ENCODE assay signal across 12 mouse cellular contexts in the genomic region with DNA sequence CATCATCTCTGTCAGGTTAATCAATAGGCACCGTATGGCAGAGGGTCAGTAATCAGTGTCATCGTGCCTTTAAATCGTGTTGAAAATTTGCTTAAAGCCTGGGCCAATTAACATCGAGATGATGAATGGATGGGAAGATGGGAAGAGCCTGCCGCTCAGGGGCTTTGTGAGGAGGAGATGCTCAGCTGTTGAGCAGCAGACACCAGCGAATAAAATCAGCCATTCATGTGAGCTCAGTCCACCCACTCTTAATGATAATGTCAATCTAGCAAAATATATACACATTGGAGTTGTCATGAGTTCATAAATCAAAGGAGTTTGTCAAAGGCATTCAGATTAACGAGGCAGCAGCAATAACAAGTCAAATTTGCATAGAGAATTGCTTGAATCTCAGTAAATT.
DNase-seq lines count a peak whose midpoint lies in the region; ATAC-seq lines count a peak whose summit lies in the region.
"Had no signal": no experiment of that assay in that cellular context is flagged by ENCODE, and none has a peak within 500 bp of the region (broad histone marks: within the 10 kb centered on the region; RNA-seq: fewer than 3 reads in every experiment).

No protein-coding gene starts in this region.

- no peaks in the 10 kb centered on the region for H3K9me3 ChIP-seq in heart, embryonic 11.5 days (replicated peaks; ENCODE audit: control insufficient read depth, low read length)
- H3K9me3 ChIP-seq in heart, embryonic 10.5 days, result no peaks in the 10 kb centered on the region
- H3K9me3 ChIP-seq in hindbrain, embryonic 14.5 days (ENCODE audit: control insufficient read depth, low read length), result no peaks in the 10 kb centered on the region
- H3K9me3 ChIP-seq in midbrain, embryonic 14.5 days (ENCODE audit: control insufficient read depth, low read length), result no peaks in the 10 kb centered on the region
- H3K9me3 ChIP-seq in kidney, embryonic 16.5 days (ENCODE audit: low read length), result no peaks in the 10 kb centered on the region
- H3K9me3 ChIP-seq: embryonic facial prominence, embryonic 12.5 days had no signal

- no peaks in the 10 kb centered on the region for H3K27me3 ChIP-seq in heart, embryonic 11.5 days (ENCODE audit: control insufficient read depth, insufficient read depth, low read length)
- H3K27me3 ChIP-seq in heart, embryonic 10.5 days (ENCODE audit: insufficient read depth, poor library complexity, severe bottlenecking), result no peaks in the 10 kb centered on the region
- H3K27me3 ChIP-seq in hindbrain, embryonic 14.5 days (ENCODE audit: control insufficient read depth, insufficient read depth, low read length), result no peaks in the 10 kb centered on the region
- H3K27me3 ChIP-seq in midbrain, embryonic 14.5 days (ENCODE audit: control insufficient read depth, insufficient read depth, low read length), result no peaks in the 10 kb centered on the region
- no peaks in the 10 kb centered on the region for H3K27me3 ChIP-seq in kidney, embryonic 16.5 days (ENCODE audit: insufficient read depth, low read length)
- H3K27me3 ChIP-seq: embryonic facial prominence, embryonic 12.5 days had no signal

- H3K9ac ChIP-seq in heart, embryonic 11.5 days (ENCODE audit: low read depth, low read length), result peak overlapping the region; percentile 58; the same call in 1 of the 2 replicates
- peak overlapping the region; percentile 5; the same call in 1 of the 2 replicates for H3K9ac ChIP-seq in hindbrain, embryonic 14.5 days
- peak overlapping the region; percentile 30; the same call in 1 of the 2 replicates for H3K9ac ChIP-seq in midbrain, embryonic 14.5 days (replicated peaks; ENCODE audit: low read length)
- H3K9ac ChIP-seq in kidney, embryonic 16.5 days (replicated peaks; ENCODE audit: low read length), result no peak overlapping the region
- H3K9ac ChIP-seq: embryonic facial prominence, embryonic 12.5 days had no signal

- intact Hi-C loops in left cerebral cortex, postnatal 36 days (cut with DNase I), result no loop called here

- DNase-seq in heart, embryonic 10.5 days (ENCODE audit: low spot score), result no peak
- peak; percentile 35 for DNase-seq in c-Kit-positive CD71-positive TER-119-positive erythroid progenitor cells, embryonic 14.5 days (ENCODE audit: low spot score)
- peak; percentile 68 for DNase-seq in hindbrain, embryonic 14.5 days (ENCODE audit: low spot score)
- peak; percentile 63 for DNase-seq in midbrain, embryonic 14.5 days
- no peak for DNase-seq in left cerebral cortex, postnatal 36 days (ENCODE audit: low spot score in 2 of 2)
- DNase-seq in urinary bladder, postnatal 10 days (ENCODE audit: low spot score), result no peak
- DNase-seq: cerebellum, adult 11-12 months; kidney, adult 18-20 months; layer of hippocampus, postnatal 36 days had no signal

- ATAC-seq in heart, embryonic 11.5 days (replicated peaks; ENCODE audit: insufficient number of reproducible peaks, low FRiP score, low TSS enrichment), result no peak
- peak; percentile 60 for ATAC-seq in hindbrain, embryonic 14.5 days (ENCODE audit: low FRiP score)
- no peak for ATAC-seq in midbrain, embryonic 14.5 days (ENCODE audit: low FRiP score, low TSS enrichment)
- no peak for ATAC-seq in kidney, embryonic 16.5 days (ENCODE audit: low FRiP score, low TSS enrichment)

- peak overlapping the region; percentile 32 for H3K4me3 ChIP-seq in heart, embryonic 11.5 days (ENCODE audit: low read depth, low read length)
- H3K4me3 ChIP-seq in heart, embryonic 10.5 days, result no peak overlapping the region; the same call in 1 of the 2 replicates
- no peak overlapping the region for H3K4me3 ChIP-seq in hindbrain, embryonic 14.5 days (replicated peaks; ENCODE audit: low read length)
- no peak overlapping the region for H3K4me3 ChIP-seq in midbrain, embryonic 14.5 days (replicated peaks; ENCODE audit: low read depth, low read length)
- no peak overlapping the region for H3K4me3 ChIP-seq in kidney, embryonic 16.5 days (ENCODE audit: low read length)
- H3K4me3 ChIP-seq: embryonic facial prominence, embryonic 12.5 days had no signal

- peak overlapping the region; percentile 31 for H3K4me2 ChIP-seq in heart, embryonic 11.5 days
- H3K4me2 ChIP-seq in hindbrain, embryonic 14.5 days (replicated peaks), result peak overlapping the region; percentile 26; the same call in 1 of the 2 replicates
- peak overlapping the region; percentile 16; the same call in 1 of the 2 replicates for H3K4me2 ChIP-seq in midbrain, embryonic 14.5 days (ENCODE audit: low read length)
- H3K4me2 ChIP-seq in kidney, embryonic 16.5 days (replicated peaks; ENCODE audit: low read depth, low read length), result no peak overlapping the region
- H3K4me2 ChIP-seq: embryonic facial prominence, embryonic 12.5 days had no signal

- H3K27ac ChIP-seq in heart, embryonic 11.5 days (ENCODE audit: low read depth, low read length), result no peak overlapping the region
- H3K27ac ChIP-seq in heart, embryonic 10.5 days, result no peak overlapping the region; the same call in 1 of the 2 replicates
- peak overlapping the region; percentile 49 for H3K27ac ChIP-seq in hindbrain, embryonic 14.5 days
- H3K27ac ChIP-seq in midbrain, embryonic 14.5 days (replicated peaks; ENCODE audit: low read depth, low read length), result peak overlapping the region; percentile 60
- no peak overlapping the region for H3K27ac ChIP-seq in kidney, embryonic 16.5 days (ENCODE audit: low read length)
- H3K27ac ChIP-seq: embryonic facial prominence, embryonic 12.5 days had no signal

- WGBS in heart, embryonic 11.5 days (ENCODE audit: insufficient replicate concordance), result 65% methylated on average over 7 of the region's 7 CpGs
- 66% methylated on average over 7 of the region's 7 CpGs for WGBS in heart, embryonic 10.5 days
- WGBS in hindbrain, embryonic 14.5 days, result 22% methylated on average over 7 of the region's 7 CpGs
- 27% methylated on average over 7 of the region's 7 CpGs for WGBS in midbrain, embryonic 14.5 days
- 50% methylated on average over 7 of the region's 7 CpGs for WGBS in kidney, embryonic 16.5 days

- H3K36me3 ChIP-seq in heart, embryonic 11.5 days (ENCODE audit: control insufficient read depth, insufficient read depth, low read length), result no peaks in the 10 kb centered on the region
- H3K36me3 ChIP-seq in heart, embryonic 10.5 days, result no peaks in the 10 kb centered on the region
- no peaks in the 10 kb centered on the region for H3K36me3 ChIP-seq in hindbrain, embryonic 14.5 days (replicated peaks; ENCODE audit: control insufficient read depth, insufficient read depth)
- H3K36me3 ChIP-seq in midbrain, embryonic 14.5 days (ENCODE audit: control insufficient read depth, insufficient read depth, low read length), result no peaks in the 10 kb centered on the region
- no peaks in the 10 kb centered on the region for H3K36me3 ChIP-seq in kidney, embryonic 16.5 days (ENCODE audit: insufficient read depth, low read length)
- H3K36me3 ChIP-seq: embryonic facial prominence, embryonic 12.5 days had no signal

- peaks cover 6% of the 10 kb centered on the region; the same call in 1 of the 2 replicates for H3K4me1 ChIP-seq in heart, embryonic 11.5 days (ENCODE audit: control insufficient read depth, insufficient read depth, low read length)
- peaks cover 11% of the 10 kb centered on the region for H3K4me1 ChIP-seq in heart, embryonic 10.5 days
- peaks cover 39% of the 10 kb centered on the region for H3K4me1 ChIP-seq in hindbrain, embryonic 14.5 days (replicated peaks; ENCODE audit: control insufficient read depth, insufficient read depth, low read length)
- H3K4me1 ChIP-seq in midbrain, embryonic 14.5 days (ENCODE audit: control insufficient read depth, insufficient read depth, low read length), result peaks cover 25% of the 10 kb centered on the region
- H3K4me1 ChIP-seq in kidney, embryonic 16.5 days (ENCODE audit: insufficient read depth, low read length), result 0 out of 2 replicates have a peak, but pooled peaks cover 4% of the 10 kb centered on the region

Comparison
In these comparisons a context has a peak if more than half of its experiments do, and no peak if none do; other contexts are left out.
1. H3K27ac ChIP-seq: peak in hindbrain, embryonic 14.5 days (single experiment) and midbrain, embryonic 14.5 days (single experiment); none in heart, embryonic 11.5 days (single experiment), heart, embryonic 10.5 days (single experiment) and kidney, embryonic 16.5 days (single experiment).
2. DNase-seq: peak in c-Kit-positive CD71-positive TER-119-positive erythroid progenitor cells, embryonic 14.5 days (single experiment), hindbrain, embryonic 14.5 days (single experiment) and midbrain, embryonic 14.5 days (single experiment); none in heart, embryonic 10.5 days (single experiment), left cerebral cortex, postnatal 36 days (0 of 2) and urinary bladder, postnatal 10 days (single experiment).